Mouse (Mus musculus): ENCODE measurements around the gene Grm7.

Gene Grm7

GRCm38 (mm10) chr6:110868311-110868710 lies 222.9 kb downstream of the Grm7 start:
- no peak for DNase-seq (ENCODE audit: low spot score in 2 of 2)

- DNase-seq (ENCODE audit: low spot score in 2 of 2) = peak in 1 of 2 experiments; percentile 6
Observed at GRCm38 (mm10) chr6:110982013-110982412, 336.6 kb downstream of the Grm7 start.

GRCm38 (mm10) chr6:111039099-111039498 lies 393.7 kb downstream of the Grm7 start:
- no peak for DNase-seq (ENCODE audit: low spot score in 2 of 2)

- no peak for DNase-seq (ENCODE audit: low spot score in 2 of 2)
Observed at GRCm38 (mm10) chr6:111045896-111046295, 400.5 kb downstream of the Grm7 start.

GRCm38 (mm10) chr6:111049247-111049646 lies 403.9 kb downstream of the Grm7 start:
- no peak for DNase-seq (ENCODE audit: low spot score in 2 of 2)

- DNase-seq (ENCODE audit: low spot score in 2 of 2) = peak in 1 of 2 experiments; percentile 61
Observed at GRCm38 (mm10) chr6:111054001-111054975, 408.9 kb downstream of the Grm7 start.

GRCm38 (mm10) chr6:111057798-111058197 lies 412.4 kb downstream of the Grm7 start:
- no peak for DNase-seq (ENCODE audit: low spot score in 2 of 2)

GRCm38 (mm10) chr6:111060004-111060403 lies 414.6 kb downstream of the Grm7 start:
- DNase-seq (ENCODE audit: low spot score in 2 of 2) = no peak

GRCm38 (mm10) chr6:111084569-111084968 lies 439.2 kb downstream of the Grm7 start:
- no peak for DNase-seq (ENCODE audit: low spot score in 2 of 2)

- no peak for DNase-seq (ENCODE audit: low spot score in 2 of 2)
Observed at GRCm38 (mm10) chr6:111094818-111095217, 449.4 kb downstream of the Grm7 start.

- peak in 1 of 2 experiments; percentile 25 for DNase-seq (ENCODE audit: low spot score in 2 of 2)
Observed at GRCm38 (mm10) chr6:111105485-111105884, 460.1 kb downstream of the Grm7 start.

GRCm38 (mm10) chr6:111161037-111161436 lies 515.7 kb downstream of the Grm7 start:
- no peak for DNase-seq (ENCODE audit: low spot score in 2 of 2)

GRCm38 (mm10) chr6:111195333-111195732 lies 550.0 kb downstream of the Grm7 start:
- DNase-seq (ENCODE audit: low spot score in 2 of 2) = peak; percentile 11 to 33

- no peak for DNase-seq (ENCODE audit: low spot score in 2 of 2)
Observed at GRCm38 (mm10) chr6:111221083-111221729, 575.8 kb downstream of the Grm7 start.

- no peak for DNase-seq (ENCODE audit: low spot score in 2 of 2)
Observed at GRCm38 (mm10) chr6:111255215-111255614, 609.8 kb downstream of the Grm7 start.

- DNase-seq (ENCODE audit: low spot score in 2 of 2) = no peak
Observed at GRCm38 (mm10) chr6:111256939-111257338, 611.6 kb downstream of the Grm7 start.

- DNase-seq (ENCODE audit: low spot score in 2 of 2) = no peak
Observed at GRCm38 (mm10) chr6:111258256-111258655, 612.9 kb downstream of the Grm7 start.

- no peak for DNase-seq (ENCODE audit: low spot score in 2 of 2)
Observed at GRCm38 (mm10) chr6:111261181-111261580, 615.8 kb downstream of the Grm7 start.

GRCm38 (mm10) chr6:111276657-111277056 lies 631.3 kb downstream of the Grm7 start:
- DNase-seq (ENCODE audit: low spot score in 2 of 2) = no peak

GRCm38 (mm10) chr6:111278516-111278915 lies 633.1 kb downstream of the Grm7 start:
- DNase-seq (ENCODE audit: low spot score in 2 of 2) = no peak

GRCm38 (mm10) chr6:111293505-111294001 lies 648.2 kb downstream of the Grm7 start:
- no peak for DNase-seq (ENCODE audit: low spot score in 2 of 2)

- DNase-seq (ENCODE audit: low spot score in 2 of 2) = no peak
Observed at GRCm38 (mm10) chr6:111303912-111304555, 658.7 kb downstream of the Grm7 start.

Data from left cerebral cortex, adult 9 months (tissue).